Mouse (Mus musculus): ENCODE results near the gene Fkbp5.

DNA sequence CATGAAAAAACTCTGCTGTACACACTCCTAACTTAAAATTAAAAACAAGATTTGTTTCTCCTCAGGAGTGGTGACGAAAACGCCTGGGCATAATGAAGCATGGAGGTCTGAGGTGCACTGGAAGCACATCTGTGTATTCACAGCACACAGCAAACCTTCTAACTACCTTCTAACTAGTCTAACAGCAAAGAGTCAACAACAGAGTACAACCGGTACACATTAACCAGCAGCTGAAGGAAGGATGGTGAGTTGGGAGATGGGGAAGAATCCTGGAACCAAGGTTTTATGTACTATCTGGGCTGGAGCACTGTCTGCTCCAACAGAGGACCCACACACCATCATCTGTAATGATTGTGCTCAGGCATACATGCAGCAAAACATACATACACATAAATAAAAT is 65.4 kb downstream of the Fkbp5 start:
- TF ChIP-seq CTCF (IDR thresholded peaks at IDR 0.05) (no peak), EP300 (IDR thresholded peaks at IDR 0.05) (no peak)
